Mouse (Mus musculus) neural tube, embryonic 14.5 days (tissue): ENCODE results near the gene Aven. TPM values are rescaled to one million over a fixed set of nuclear protein-coding genes. Genes with fewer than 3 reads are reported as not detected.

Source experiments
- ATAC-seq: fragments of 200-750 bp; cut with Nextera tagmentation; 2 replicates; pipeline ENCODE4 v1.8.0; 2017; ENCODE audit warnings: low read depth, mild to moderate bottlenecking, moderate TSS enrichment, moderate library complexity
- H3K27ac ChIP-seq: fragments of 300-500 bp; sonication (generic); 2 replicates; pipeline ENCODE4 v1.5.1; 2014; ENCODE audit warnings: low read depth, mild to moderate bottlenecking, control low read depth, low read length, moderate library complexity, mixed read lengths
- H3K27me3 ChIP-seq: fragments of 300-500 bp; sonication (generic); 2 replicates; pipeline ENCODE4 v1.6.1; 2014; ENCODE audit warnings: low read length; ENCODE audit not compliant: control insufficient read depth, insufficient read depth
- H3K36me3 ChIP-seq: fragments of 300-500 bp; sonication (generic); 2 replicates; pipeline ENCODE4 v1.6.1; 2014; ENCODE audit warnings: low read length, mixed read lengths; ENCODE audit not compliant: control insufficient read depth, insufficient read depth
- H3K4me1 ChIP-seq: fragments of 300-500 bp; sonication (generic); 2 replicates; pipeline ENCODE4 v1.6.1; 2014; ENCODE audit warnings: low read length; ENCODE audit not compliant: control insufficient read depth, insufficient read depth
- H3K4me2 ChIP-seq: fragments of 300-500 bp; sonication (generic); 2 replicates; pipeline ENCODE4 v1.6.1; 2014; ENCODE audit warnings: mild to moderate bottlenecking, low read depth, low read length, control low read depth
- H3K4me3 ChIP-seq: fragments of 300-500 bp; sonication (generic); 2 replicates; pipeline ENCODE4 v1.5.1; 2014; ENCODE audit warnings: low read depth, low read length, control low read depth, mixed read lengths
- H3K9ac ChIP-seq: fragments of 300-500 bp; sonication (generic); replicated peaks from 2 replicates; pipeline ENCODE4 v1.6.1; 2014; ENCODE audit warnings: low read depth, mild to moderate bottlenecking, control low read depth, low read length, mixed read lengths
- H3K9me3 ChIP-seq: fragments of 300-500 bp; sonication (generic); 2 replicates; pipeline ENCODE4 v1.6.1; 2016; ENCODE audit warnings: low read length; ENCODE audit not compliant: control insufficient read depth
- WGBS: fragments of 180-500 bp; shearing (Covaris S2); extraction: QIAGEN DNeasy Blood & Tissue Kit; methylation state at CpG from one replicate; pipeline ENCODE4 v1.1.7; 2014; 5-methylcytosine and 5-hydroxymethylcytosine counted together
- microRNA-seq: library from miRNA; unstranded; fragments of <30 nt; microRNA quantifications from one replicate; pipeline ENCODE4, GENCODE M21; 2016
- polyA plus RNA-seq: library from polyadenylated mRNA; unstranded; fragments of >200 nt; fragmentation: Nextera tagmentation; extraction: Ambion mirVana; gene quantifications from 2 replicates; pipeline ENCODE4 v1.2.1, GENCODE M21; 2014

Aven gene
- polyA plus RNA-seq, 1 experiment from 2014 or later = 3.3 TPM

DNA sequence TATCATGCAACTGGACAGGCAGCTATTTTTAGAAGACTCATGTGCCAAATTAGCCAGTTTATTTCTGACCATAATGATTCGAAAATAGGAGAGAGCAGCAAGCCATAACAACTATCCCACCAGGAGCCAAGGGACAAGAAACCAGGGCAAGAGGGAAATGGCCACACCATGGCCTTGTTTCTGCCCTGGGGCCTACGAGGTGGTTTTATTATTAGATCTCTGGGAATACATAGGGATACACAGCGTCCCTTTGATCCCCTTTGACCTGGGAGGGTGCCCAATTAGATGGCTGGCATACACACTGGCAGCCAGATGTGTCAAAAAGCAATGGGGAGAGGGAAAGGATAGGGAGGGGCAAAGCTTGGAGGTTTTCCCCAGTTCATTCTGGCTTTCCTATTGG is 161.1 kb downstream of the Aven start:
- ATAC-seq = no peak
- no peaks in the 10 kb centered on the region for H3K9me3 ChIP-seq
- WGBS = 78% methylated on average over 3 of the region's 3 CpGs
- H3K9ac ChIP-seq = no peak overlapping the region
- no peak overlapping the region for H3K4me2 ChIP-seq
- H3K36me3 ChIP-seq = no peaks in the 10 kb centered on the region
- H3K4me1 ChIP-seq = no peaks in the 10 kb centered on the region
- no peak overlapping the region for H3K27ac ChIP-seq
- no peak overlapping the region for H3K4me3 ChIP-seq
- H3K27me3 ChIP-seq = no peaks in the 10 kb centered on the region

DNA sequence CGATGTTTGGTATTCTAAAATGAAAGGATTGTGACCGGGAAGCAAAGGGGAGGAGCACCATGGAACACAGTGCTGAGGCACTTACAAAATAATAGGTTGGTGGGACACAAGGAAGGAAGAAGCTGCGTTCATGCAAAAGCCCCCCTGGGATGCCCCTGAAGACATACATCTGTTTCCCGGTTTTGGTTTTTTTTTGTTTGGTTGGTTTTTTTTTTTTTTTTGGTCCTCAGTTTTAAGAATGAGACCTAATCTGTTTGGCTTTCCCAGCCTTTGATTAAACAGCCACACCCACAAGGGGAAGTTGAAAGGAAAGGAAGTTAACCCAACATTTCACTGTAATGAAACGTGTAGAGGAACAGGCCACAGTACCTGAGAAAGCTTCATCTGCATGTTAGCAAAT is 163.4 kb downstream of the Aven start:
- H3K27ac ChIP-seq = no peak overlapping the region
- H3K27me3 ChIP-seq = no peaks in the 10 kb centered on the region
- H3K4me2 ChIP-seq = no peak overlapping the region
- H3K9me3 ChIP-seq = no peaks in the 10 kb centered on the region
- H3K4me1 ChIP-seq = no peaks in the 10 kb centered on the region
- no peaks in the 10 kb centered on the region for H3K36me3 ChIP-seq
- 67% methylated on average over 5 of the region's 5 CpGs for WGBS
- no peak overlapping the region for H3K4me3 ChIP-seq
- no peak overlapping the region for H3K9ac ChIP-seq
- ATAC-seq = no peak

DNA sequence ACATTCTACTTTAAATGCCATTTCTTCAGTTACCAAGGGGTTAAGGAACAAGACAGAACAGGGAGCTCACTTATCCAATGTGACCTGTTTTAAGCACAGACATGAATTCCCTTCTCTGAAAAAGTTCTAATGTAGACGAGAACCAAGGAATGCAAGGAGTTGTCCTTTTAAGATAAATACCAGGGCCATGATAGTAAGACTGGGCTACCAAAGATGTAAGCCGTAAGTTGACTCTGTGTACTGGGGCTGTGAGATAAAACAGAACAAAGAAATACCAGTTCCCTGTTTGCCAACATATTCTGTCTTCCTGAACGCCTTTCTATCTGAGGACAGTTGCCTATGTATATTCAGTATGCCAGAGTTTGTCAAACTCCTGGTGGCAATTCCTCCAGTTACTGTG is 176.7 kb downstream of the Aven start:
- no peaks in the 10 kb centered on the region for H3K9me3 ChIP-seq
- no peaks in the 10 kb centered on the region for H3K27me3 ChIP-seq
- no peak for ATAC-seq
- no peak overlapping the region for H3K27ac ChIP-seq
- H3K36me3 ChIP-seq = no peaks in the 10 kb centered on the region
- H3K4me3 ChIP-seq = no peak overlapping the region
- H3K4me2 ChIP-seq = no peak overlapping the region
- no peak overlapping the region for H3K9ac ChIP-seq
- 92% methylated on average over 3 of the region's 3 CpGs for WGBS
- H3K4me1 ChIP-seq = no peaks in the 10 kb centered on the region

DNA sequence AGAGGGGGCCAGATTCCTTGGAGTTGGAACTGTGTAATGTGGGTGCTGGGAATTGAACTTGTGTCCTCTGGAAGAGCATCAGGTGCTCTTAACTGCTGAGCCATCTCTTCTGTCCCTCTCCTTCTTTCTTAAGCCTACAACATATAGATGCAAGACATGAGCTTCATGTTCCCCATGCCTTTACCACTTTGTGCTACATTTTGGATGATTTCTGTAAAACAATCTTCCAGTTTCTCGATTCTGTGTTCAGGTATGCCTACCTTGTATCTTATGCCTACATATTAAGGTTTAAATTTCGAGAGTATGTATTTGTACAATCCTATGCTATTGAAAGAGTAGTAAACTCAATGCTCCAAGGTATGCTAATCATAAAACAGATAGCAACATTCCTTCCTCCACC is 183.4 kb downstream of the Aven start:
- no peaks in the 10 kb centered on the region for H3K36me3 ChIP-seq
- no peak overlapping the region for H3K4me3 ChIP-seq
- no peak for ATAC-seq
- no peaks in the 10 kb centered on the region for H3K9me3 ChIP-seq
- H3K4me1 ChIP-seq = no peaks in the 10 kb centered on the region
- no peak overlapping the region for H3K27ac ChIP-seq
- H3K4me2 ChIP-seq = no peak overlapping the region
- WGBS = 84% methylated on average over 2 of the region's 2 CpGs
- H3K27me3 ChIP-seq = no peaks in the 10 kb centered on the region
- no peak overlapping the region for H3K9ac ChIP-seq

DNA sequence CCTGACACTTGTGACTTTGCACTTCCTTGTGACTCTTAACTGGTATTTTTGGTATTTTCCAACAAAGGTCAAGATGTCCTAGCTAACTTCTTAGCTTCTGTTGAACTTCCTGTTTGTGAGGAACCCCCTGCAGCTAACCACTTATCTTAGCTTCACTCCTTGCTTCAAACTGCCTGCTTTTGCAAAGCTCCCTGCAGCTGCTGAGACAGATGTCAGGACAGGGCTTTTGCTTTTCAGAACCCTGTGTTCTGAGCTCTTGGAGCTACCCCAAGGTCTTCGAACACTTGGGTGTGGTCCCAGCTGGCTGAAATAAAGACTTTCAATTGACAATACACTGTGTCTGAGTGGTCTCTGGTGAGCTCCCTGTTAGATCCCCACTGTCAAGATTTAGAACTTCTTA is 184.0 kb downstream of the Aven start:
- 76% methylated on average over 1 of the region's 1 CpGs for WGBS

DNA sequence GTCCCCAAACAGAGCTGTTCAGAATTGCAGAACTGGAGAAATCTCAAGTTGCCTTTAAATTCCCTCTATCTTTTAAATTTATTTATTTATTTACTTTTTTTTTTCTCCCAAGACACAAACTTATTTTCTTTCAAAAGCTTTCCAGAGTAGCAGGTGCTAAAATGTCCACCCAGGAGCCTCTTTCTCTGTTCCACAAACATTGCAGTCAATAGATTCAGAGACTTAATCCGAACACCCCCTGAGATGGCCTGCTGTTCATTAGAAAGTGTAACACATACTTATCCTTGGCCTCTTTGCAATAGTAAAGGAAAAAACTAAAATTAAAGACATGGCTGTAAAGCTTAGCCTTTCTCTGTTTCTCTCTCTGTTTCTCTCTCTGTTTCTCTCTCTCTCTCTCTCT is 184.5 kb downstream of the Aven start:
- Histone ChIP-seq H3K27ac (no peak overlapping the region), H3K4me1 (no peaks in the 10 kb centered on the region), H3K4me3 (no peak overlapping the region), H3K9me3 (no peaks in the 10 kb centered on the region), H3K36me3 (no peaks in the 10 kb centered on the region), H3K9ac (no peak overlapping the region), H3K4me2 (no peak overlapping the region), H3K27me3 (no peaks in the 10 kb centered on the region)
- WGBS = 68% methylated on average over 1 of the region's 1 CpGs
- no peak for ATAC-seq

More for the DNA sequence above, 184.0 kb downstream of the Aven start:
- Histone ChIP-seq H3K9me3 (no peaks in the 10 kb centered on the region), H3K27ac (no peak overlapping the region), H3K4me1 (no peaks in the 10 kb centered on the region), H3K4me3 (no peak overlapping the region), H3K36me3 (no peaks in the 10 kb centered on the region), H3K27me3 (no peaks in the 10 kb centered on the region), H3K4me2 (no peak overlapping the region), H3K9ac (no peak overlapping the region)
- ATAC-seq = no peak

DNA sequence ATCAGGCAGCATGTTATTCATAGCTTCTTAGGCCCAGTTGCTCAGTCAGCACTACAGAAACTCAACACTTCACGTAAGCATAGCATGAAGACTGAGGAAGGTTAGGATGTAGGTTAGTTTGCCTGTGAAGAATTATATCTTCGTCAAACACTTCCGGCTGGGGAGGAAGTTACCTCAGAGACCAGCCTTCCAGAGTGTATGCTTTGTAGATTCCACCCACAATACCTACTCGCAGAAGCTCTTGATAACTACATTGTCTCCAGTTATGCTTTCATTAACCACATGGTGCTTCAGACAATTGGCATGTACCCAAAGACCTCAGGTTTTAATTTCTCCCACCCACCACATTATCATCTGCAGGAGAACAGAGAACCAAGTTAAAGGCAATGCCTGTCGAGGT is 189.1 kb downstream of the Aven start:
- no peaks in the 10 kb centered on the region for H3K36me3 ChIP-seq
- no peak overlapping the region for H3K4me3 ChIP-seq
- no peaks in the 10 kb centered on the region for H3K4me1 ChIP-seq
- no peak for ATAC-seq
- no peak overlapping the region for H3K9ac ChIP-seq
- no peaks in the 10 kb centered on the region for H3K9me3 ChIP-seq
- H3K27me3 ChIP-seq = no peaks in the 10 kb centered on the region
- 86% methylated on average over 5 of the region's 5 CpGs for WGBS
- no peak overlapping the region for H3K27ac ChIP-seq
- H3K4me2 ChIP-seq = no peak overlapping the region

Small RNA genes within 50 kb of the gene (microRNA-seq; reads per million reads assigned to microRNA genes)
- gene Gm44374 = not detected

Other genes with a start within 250 kb of the Aven start
- gene Nutm1, start 233.7 kb upstream of the Aven start, polyA plus RNA-seq = 0.09 TPM in 1 of 2 replicates, not detected in the other
- gene Nop10, start 231.0 kb upstream of the Aven start, polyA plus RNA-seq = 156 and 185 TPM in 2 replicates
- gene Slc12a6, start 227.1 kb upstream of the Aven start, polyA plus RNA-seq = 26.9 and 28.7 TPM in 2 replicates
- gene Gm21985, start 226.7 kb upstream of the Aven start, polyA plus RNA-seq = not detected in 2 replicates
- gene Emc4, start 124.9 kb upstream of the Aven start, polyA plus RNA-seq = 180 and 217 TPM in 2 replicates
- 37.7 and 38.4 TPM in 2 replicates for gene Katnbl1, start 113.8 kb upstream of the Aven start, polyA plus RNA-seq
- gene Emc7, start 38.0 kb upstream of the Aven start, polyA plus RNA-seq = 23.3 and 23.8 TPM in 2 replicates
- gene Chrm5, start 12.2 kb upstream of the Aven start, polyA plus RNA-seq = 0.88 and 1.5 TPM in 2 replicates